11 mouse cellular contexts compared by ENCODE assay signal in the genomic region with DNA sequence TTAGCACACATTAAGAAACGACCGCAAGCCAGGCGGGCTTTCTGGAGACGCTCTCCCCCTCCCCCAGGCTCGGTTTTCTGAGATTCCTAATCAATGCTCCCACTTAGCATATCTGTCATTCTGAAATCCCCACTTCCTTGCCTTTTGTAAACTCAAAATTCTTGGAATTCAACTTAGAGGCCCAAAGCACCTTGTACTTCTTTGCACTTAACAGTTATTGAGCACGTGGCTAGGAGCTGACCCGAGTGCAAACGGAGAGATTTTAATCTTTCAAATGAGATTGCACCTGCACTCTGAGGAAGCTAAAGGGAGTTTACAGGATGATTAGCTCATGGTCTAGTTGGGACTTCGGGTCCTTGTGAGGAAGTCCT. TPM values are rescaled to one million over a fixed set of nuclear protein-coding genes. Genes with fewer than 3 reads are reported as not detected.
DNase-seq lines count a peak whose midpoint lies in the region; ATAC-seq and TF ChIP-seq lines count a peak whose summit lies in the region.
"Had no signal": no experiment of that assay in that cellular context is flagged by ENCODE, and none has a peak within 500 bp of the region (broad histone marks: within the 10 kb centered on the region; RNA-seq: fewer than 3 reads in every experiment).

No protein-coding gene starts in this region.

- DNase-seq in heart, postnatal 0 days (ENCODE audit: low spot score) = no peak
- no peak for DNase-seq in heart, adult 2 months
- DNase-seq in ES-E14 (ENCODE audit: low read depth, low spot score) = peak; percentile 94
- peak; percentile 73 for DNase-seq in lung, postnatal 0 days (ENCODE audit: low spot score)
- no peak for DNase-seq in retina, postnatal 1 day
- DNase-seq in spleen, adult 18-20 months = no peak
- DNase-seq: adrenal gland, adult 8-10 months; cerebellum, adult 8-10 months; kidney, postnatal 10 days; thymus, adult 2 months had no signal

- H3K9me3 ChIP-seq in heart, postnatal 0 days (replicated peaks; ENCODE audit: control insufficient read depth, low read length) = no peaks in the 10 kb centered on the region
- no peaks in the 10 kb centered on the region for H3K9me3 ChIP-seq in ES-E14 (ENCODE audit: control insufficient read depth, insufficient read depth, low read depth, low read length)
- H3K9me3 ChIP-seq in forebrain, embryonic 13.5 days (replicated peaks) = no peaks in the 10 kb centered on the region
- no peaks in the 10 kb centered on the region for H3K9me3 ChIP-seq in lung, postnatal 0 days (ENCODE audit: low read length)

- no peak overlapping the region for H3K9ac ChIP-seq in heart, postnatal 0 days (replicated peaks; ENCODE audit: low read depth, low read length)
- H3K9ac ChIP-seq in heart, adult 2 months (ENCODE audit: low read depth, low read length) = no peak overlapping the region
- H3K9ac ChIP-seq in ES-E14 (ENCODE audit: insufficient read depth, low read depth, low read length, poor library complexity, severe bottlenecking) = no peak overlapping the region
- no peak overlapping the region for H3K9ac ChIP-seq in forebrain, embryonic 13.5 days
- no peak overlapping the region for H3K9ac ChIP-seq in lung, postnatal 0 days (replicated peaks; ENCODE audit: low read depth)

- in situ Hi-C loops in ES-E14 (cut with MboI; ENCODE audit: low sequenced_read_pairs in 2 of 2, unreplicated experiment in 2 of 2) = no loop called here

- H3K27me3 ChIP-seq in heart, postnatal 0 days (ENCODE audit: control insufficient read depth, insufficient read depth, low read length) = no peaks in the 10 kb centered on the region
- no peaks in the 10 kb centered on the region for H3K27me3 ChIP-seq in heart, adult 2 months (ENCODE audit: control insufficient read depth, insufficient read depth, low read length)
- peaks cover 4% of the 10 kb centered on the region; the same call in 1 of the 2 replicates for H3K27me3 ChIP-seq in forebrain, embryonic 13.5 days
- no peaks in the 10 kb centered on the region for H3K27me3 ChIP-seq in lung, postnatal 0 days (replicated peaks; ENCODE audit: insufficient read depth, low read length)

- intact Hi-C loops in heart, adult 2 months (cut with DNase I) = no loop called here

- TF ChIP-seq EP300 in heart, postnatal 0 days (IDR thresholded peaks at IDR 0.05; ENCODE audit: low read depth) = no peak
- no peak for TF ChIP-seq EP300 in heart, adult 2 months (IDR thresholded peaks at IDR 0.05; ENCODE audit: insufficient read depth, low read depth, low read length)
- 0 out of 2 replicates have a peak, but pooled peaks have one; percentile 44 for TF ChIP-seq EP300 in lung, postnatal 0 days (IDR thresholded peaks at IDR 0.05)

- 25% methylated on average over 9 of the region's 9 CpGs for WGBS in heart, postnatal 0 days
- WGBS in heart, adult 2 months = 42% methylated on average over 9 of the region's 9 CpGs
- 10% methylated on average over 9 of the region's 9 CpGs for WGBS in forebrain, embryonic 13.5 days
- WGBS in lung, postnatal 0 days = 13% methylated on average over 9 of the region's 9 CpGs

- H3K4me1 ChIP-seq in heart, postnatal 0 days (ENCODE audit: control insufficient read depth, insufficient read depth) = peaks cover 11% of the 10 kb centered on the region
- no peaks in the 10 kb centered on the region; the same call in 1 of the 2 replicates for H3K4me1 ChIP-seq in heart, adult 2 months (ENCODE audit: control insufficient read depth, insufficient read depth, low read length)
- H3K4me1 ChIP-seq in ES-E14 (ENCODE audit: control insufficient read depth in 2 of 2, insufficient read depth in 2 of 2, low read length in 2 of 2, poor library complexity in 1 of 2) = peaks cover 4 to 8% of the 10 kb centered on the region in 2 experiments
- H3K4me1 ChIP-seq in forebrain, embryonic 13.5 days = peaks cover 16% of the 10 kb centered on the region
- H3K4me1 ChIP-seq in lung, postnatal 0 days (ENCODE audit: insufficient read depth, low read depth, low read length) = peaks cover 3% of the 10 kb centered on the region; the same call in 1 of the 2 replicates

- peak overlapping the region; percentile 37 for H3K4me3 ChIP-seq in heart, postnatal 0 days (ENCODE audit: low read depth, low read length)
- H3K4me3 ChIP-seq in heart, adult 2 months = no peak overlapping the region
- no peak overlapping the region for H3K4me3 ChIP-seq in ES-E14 (ENCODE audit: insufficient read depth in 1 of 2, low read depth in 1 of 2, low read length in 2 of 2, poor library complexity in 1 of 2, severe bottlenecking in 1 of 2)
- no peak overlapping the region for H3K4me3 ChIP-seq in forebrain, embryonic 13.5 days
- H3K4me3 ChIP-seq in lung, postnatal 0 days (ENCODE audit: low read depth, low read length) = no peak overlapping the region

- TF ChIP-seq POLR2A in heart, adult 2 months (IDR thresholded peaks at IDR 0.05; ENCODE audit: insufficient read depth, low read depth, low read length) = no peak

- H3K36me3 ChIP-seq in heart, postnatal 0 days (replicated peaks; ENCODE audit: control insufficient read depth, insufficient read depth, low read length) = no peaks in the 10 kb centered on the region
- H3K36me3 ChIP-seq in heart, adult 2 months (ENCODE audit: control insufficient read depth, insufficient read depth, low read length) = no peaks in the 10 kb centered on the region
- H3K36me3 ChIP-seq in ES-E14 (ENCODE audit: control insufficient read depth, insufficient read depth, low read length, poor library complexity, severe bottlenecking) = peaks cover 4% of the 10 kb centered on the region; the same call in 1 of the 2 replicates
- no peaks in the 10 kb centered on the region for H3K36me3 ChIP-seq in forebrain, embryonic 13.5 days (ENCODE audit: poor library complexity, severe bottlenecking)
- H3K36me3 ChIP-seq in lung, postnatal 0 days (ENCODE audit: insufficient read depth, low read length) = no peaks in the 10 kb centered on the region

- TF ChIP-seq CTCF in heart, postnatal 0 days (IDR thresholded peaks at IDR 0.05; ENCODE audit: low read depth) = no peak
- TF ChIP-seq CTCF in heart, adult 2 months (IDR thresholded peaks at IDR 0.05) = no peak
- no peak for TF ChIP-seq CTCF in lung, postnatal 0 days (IDR thresholded peaks at IDR 0.05)

- no peaks in the 10 kb centered on the region for H3K79me2 ChIP-seq in heart, adult 2 months (replicated peaks; ENCODE audit: control insufficient read depth, insufficient read depth, low read length)

- no peak overlapping the region for H3K27ac ChIP-seq in heart, postnatal 0 days (ENCODE audit: low read depth)
- no peak overlapping the region for H3K27ac ChIP-seq in heart, adult 2 months
- peak overlapping the region; percentile 98; the same call in 1 of the 2 replicates for H3K27ac ChIP-seq in ES-E14 (ENCODE audit: insufficient read depth, low read depth, low read length, poor library complexity, severe bottlenecking)
- no peak overlapping the region for H3K27ac ChIP-seq in forebrain, embryonic 13.5 days
- no peak overlapping the region for H3K27ac ChIP-seq in lung, postnatal 0 days (ENCODE audit: low read length)

- peak overlapping the region; percentile 70 for H3K4me2 ChIP-seq in heart, postnatal 0 days (ENCODE audit: low read depth, low read length)
- H3K4me2 ChIP-seq in forebrain, embryonic 13.5 days = peak overlapping the region; percentile 56
- peak overlapping the region; percentile 14 for H3K4me2 ChIP-seq in lung, postnatal 0 days (replicated peaks; ENCODE audit: low read depth, low read length)

- ATAC-seq in heart, postnatal 0 days (ENCODE audit: insufficient read depth, low read depth) = no peak
- no peak for ATAC-seq in forebrain, embryonic 13.5 days
- ATAC-seq in lung, postnatal 0 days = peak; percentile 75

TF ChIP-seq in ES-E14, 5 proteins besides CTCF, POLR2A, EP300 and RAD21:
- no peak for TF ChIP-seq ZC3H11A (IDR thresholded peaks at IDR 0.05; ENCODE audit: borderline replicate concordance, low read depth, low read length)
- TF ChIP-seq CHD2 (IDR thresholded peaks at IDR 0.05; ENCODE audit: low read depth, low read length) = peak; percentile 60; the same call in 1 of the 2 replicates

RNA-seq across cellular contexts. Expression of a gene that starts 42.0 kb away (rescaled TPM):
- 10.2 and 10.9 TPM in 2 replicates for total RNA-seq in heart, postnatal 0 days (2014; rRNA removed; ENCODE audit: low replicate concordance)
- 1.5 and 1.7 TPM in 2 replicates for polyA plus RNA-seq in heart, postnatal 0 days (2015; fragmentation: Nextera tagmentation; extraction: Ambion mirVana)
- 1 to 10 TPM; 7.7 to 10.0 TPM for total RNA-seq in heart, adult 2 months (2021)
- polyA plus RNA-seq in heart, adult 2 months (2012; rRNA removed) = 5.2 and 6.3 TPM in 2 replicates
- total RNA-seq in ES-E14 (2012; rRNA removed) = 63.1 and 73.6 TPM in 2 replicates
- 44.4 and 45.2 TPM in 2 replicates for polyA plus RNA-seq in forebrain, embryonic 13.5 days (2015; fragmentation: Nextera tagmentation; extraction: Ambion mirVana)
- 2.6 and 4.0 TPM in 2 replicates for polyA plus RNA-seq in lung, postnatal 0 days (2015; fragmentation: Nextera tagmentation; extraction: Ambion mirVana)

Comparison
In these comparisons a context has a peak if more than half of its experiments do, and no peak if none do; other contexts are left out.
1. DNase-seq: peak in ES-E14 (single experiment) and lung, postnatal 0 days (single experiment); none in heart, postnatal 0 days (single experiment), heart, adult 2 months (0 of 2), retina, postnatal 1 day (single experiment) and spleen, adult 18-20 months (0 of 2).
2. H3K4me2 ChIP-seq: peak in every context shown above with its lines; median percentile 70 in heart, postnatal 0 days; 56 in forebrain, embryonic 13.5 days; 14 in lung, postnatal 0 days.